Mouse (Mus musculus): ENCODE results near the gene Nwd1. TPM values are rescaled to one million over a fixed set of nuclear protein-coding genes. Genes with fewer than 3 reads are reported as not detected.
"Not testable (repeated sequence)": the region's sequence is repeated elsewhere in the genome, so short reads cannot be mapped to it uniquely, and the experiment has no call there.

The Nwd1 gene
- polyA plus RNA-seq, 1 experiment from 2014 or later, result 2.5 TPM

GRCm38 (mm10) chr8:72680133-72680532 is 33.6 kb downstream of the Nwd1 start:
- no peak for ATAC-seq
- WGBS, result 9% methylated on average over 3 of the region's 3 CpGs

GRCm38 (mm10) chr8:72682051-72682687 is 35.7 kb downstream of the Nwd1 start:
- Histone ChIP-seq H3K36me3 (ENCODE audit: control insufficient read depth, insufficient read depth, low read length) (no peaks in the 10 kb centered on the region), H3K4me2 (ENCODE audit: low read length) (no peak overlapping the region), H3K4me1 (ENCODE audit: control insufficient read depth, insufficient read depth, low read length) (no peaks in the 10 kb centered on the region), H3K27me3 (ENCODE audit: control insufficient read depth, insufficient read depth, low read depth, low read length) (no peaks in the 10 kb centered on the region), H3K9ac (ENCODE audit: low read depth, low read length) (no peak overlapping the region), H3K27ac (ENCODE audit: low read length) (no peak overlapping the region), H3K9me3 (replicated peaks; ENCODE audit: control insufficient read depth, low read length, poor library complexity, severe bottlenecking) (no peaks in the 10 kb centered on the region), H3K4me3 (ENCODE audit: low read depth, low read length) (no peak overlapping the region)
- no peak for ATAC-seq
- 92% methylated on average over 4 of the region's 4 CpGs for WGBS

More at GRCm38 (mm10) chr8:72680133-72680532, 33.6 kb downstream of the Nwd1 start:
- Histone ChIP-seq H3K27me3 (ENCODE audit: control insufficient read depth, insufficient read depth, low read depth, low read length) (no peaks in the 10 kb centered on the region), H3K9ac (ENCODE audit: low read depth, low read length) (no peak overlapping the region), H3K9me3 (replicated peaks; ENCODE audit: control insufficient read depth, low read length, poor library complexity, severe bottlenecking) (no peaks in the 10 kb centered on the region), H3K4me1 (ENCODE audit: control insufficient read depth, insufficient read depth, low read length) (no peaks in the 10 kb centered on the region), H3K4me3 (ENCODE audit: low read depth, low read length) (no peak overlapping the region), H3K27ac (ENCODE audit: low read length) (no peak overlapping the region), H3K36me3 (ENCODE audit: control insufficient read depth, insufficient read depth, low read length) (no peaks in the 10 kb centered on the region), H3K4me2 (ENCODE audit: low read length) (no peak overlapping the region)

GRCm38 (mm10) chr8:72683010-72683521 is 36.6 kb downstream of the Nwd1 start:
- H3K4me1 ChIP-seq (ENCODE audit: control insufficient read depth, insufficient read depth, low read length), result no peaks in the 10 kb centered on the region
- no peaks in the 10 kb centered on the region for H3K9me3 ChIP-seq (replicated peaks; ENCODE audit: control insufficient read depth, low read length, poor library complexity, severe bottlenecking)
- 60% methylated on average over 2 of the region's 2 CpGs for WGBS
- no peak overlapping the region for H3K4me3 ChIP-seq (ENCODE audit: low read depth, low read length)
- H3K4me2 ChIP-seq (ENCODE audit: low read length), result no peak overlapping the region
- H3K27ac ChIP-seq (ENCODE audit: low read length), result no peak overlapping the region
- H3K27me3 ChIP-seq (ENCODE audit: control insufficient read depth, insufficient read depth, low read depth, low read length), result no peaks in the 10 kb centered on the region
- no peak overlapping the region for H3K9ac ChIP-seq (ENCODE audit: low read depth, low read length)
- no peak for ATAC-seq
- H3K36me3 ChIP-seq (ENCODE audit: control insufficient read depth, insufficient read depth, low read length), result no peaks in the 10 kb centered on the region

- H3K4me3 ChIP-seq (ENCODE audit: low read depth, low read length); H3K9ac ChIP-seq (ENCODE audit: low read depth, low read length); ATAC-seq; H3K27me3 ChIP-seq (ENCODE audit: control insufficient read depth, insufficient read depth, low read depth, low read length); H3K27ac ChIP-seq (ENCODE audit: low read length); H3K4me1 ChIP-seq (ENCODE audit: control insufficient read depth, insufficient read depth, low read length); H3K4me2 ChIP-seq (ENCODE audit: low read length); H3K9me3 ChIP-seq (replicated peaks; ENCODE audit: control insufficient read depth, low read length, poor library complexity, severe bottlenecking); H3K36me3 ChIP-seq (ENCODE audit: control insufficient read depth, insufficient read depth, low read length): not testable (repeated sequence)
- 88% methylated on average over 5 of the region's 5 CpGs for WGBS
Observed at GRCm38 (mm10) chr8:72683572-72684099, 37.1 kb downstream of the Nwd1 start.

- H3K27me3 ChIP-seq (ENCODE audit: control insufficient read depth, insufficient read depth, low read depth, low read length), result no peaks in the 10 kb centered on the region
- peak; percentile 42; the same call in 1 of the 2 replicates for ATAC-seq
- no peaks in the 10 kb centered on the region for H3K36me3 ChIP-seq (ENCODE audit: control insufficient read depth, insufficient read depth, low read length)
- H3K9ac ChIP-seq (ENCODE audit: low read depth, low read length), result no peak overlapping the region
- H3K4me2 ChIP-seq (ENCODE audit: low read length), result no peak overlapping the region
- H3K4me1 ChIP-seq (ENCODE audit: control insufficient read depth, insufficient read depth, low read length), result no peaks in the 10 kb centered on the region
- no peak overlapping the region for H3K27ac ChIP-seq (ENCODE audit: low read length)
- no peaks in the 10 kb centered on the region for H3K9me3 ChIP-seq (replicated peaks; ENCODE audit: control insufficient read depth, low read length, poor library complexity, severe bottlenecking)
- 98% methylated on average over 2 of the region's 2 CpGs for WGBS
- no peak overlapping the region for H3K4me3 ChIP-seq (ENCODE audit: low read depth, low read length)
Observed at GRCm38 (mm10) chr8:72698349-72698926, 51.9 kb downstream of the Nwd1 start.

GRCm38 (mm10) chr8:72712569-72712968 is 66.1 kb downstream of the Nwd1 start:
- Histone ChIP-seq H3K9me3 (replicated peaks; ENCODE audit: control insufficient read depth, low read length, poor library complexity, severe bottlenecking) (no peaks in the 10 kb centered on the region), H3K27ac (ENCODE audit: low read length) (no peak overlapping the region), H3K4me3 (ENCODE audit: low read depth, low read length) (no peak overlapping the region), H3K36me3 (ENCODE audit: control insufficient read depth, insufficient read depth, low read length) (no peaks in the 10 kb centered on the region), H3K9ac (ENCODE audit: low read depth, low read length) (no peak overlapping the region), H3K4me1 (ENCODE audit: control insufficient read depth, insufficient read depth, low read length) (no peaks in the 10 kb centered on the region), H3K27me3 (ENCODE audit: control insufficient read depth, insufficient read depth, low read depth, low read length) (no peaks in the 10 kb centered on the region), H3K4me2 (ENCODE audit: low read length) (no peak overlapping the region)
- WGBS, result 30% methylated on average over 6 of the region's 6 CpGs
- ATAC-seq, result no peak

GRCm38 (mm10) chr8:72716594-72716993 is 70.1 kb downstream of the Nwd1 start:
- no peaks in the 10 kb centered on the region for H3K36me3 ChIP-seq (ENCODE audit: control insufficient read depth, insufficient read depth, low read length)
- H3K4me1 ChIP-seq (ENCODE audit: control insufficient read depth, insufficient read depth, low read length), result no peaks in the 10 kb centered on the region
- no peak overlapping the region for H3K27ac ChIP-seq (ENCODE audit: low read length)
- H3K4me3 ChIP-seq (ENCODE audit: low read depth, low read length), result no peak overlapping the region
- 87% methylated on average over 5 of the region's 5 CpGs for WGBS
- H3K9ac ChIP-seq (ENCODE audit: low read depth, low read length), result no peak overlapping the region
- no peaks in the 10 kb centered on the region for H3K27me3 ChIP-seq (ENCODE audit: control insufficient read depth, insufficient read depth, low read depth, low read length)
- no peak for ATAC-seq
- no peaks in the 10 kb centered on the region for H3K9me3 ChIP-seq (replicated peaks; ENCODE audit: control insufficient read depth, low read length, poor library complexity, severe bottlenecking)
- H3K4me2 ChIP-seq (ENCODE audit: low read length), result no peak overlapping the region

- no peak overlapping the region for H3K4me3 ChIP-seq (ENCODE audit: low read depth, low read length)
- H3K36me3 ChIP-seq (ENCODE audit: control insufficient read depth, insufficient read depth, low read length), result peaks cover 3% of the 10 kb centered on the region
- H3K4me1 ChIP-seq (ENCODE audit: control insufficient read depth, insufficient read depth, low read length), result peaks cover 9% of the 10 kb centered on the region
- H3K27me3 ChIP-seq (ENCODE audit: control insufficient read depth, insufficient read depth, low read depth, low read length), result no peaks in the 10 kb centered on the region
- no peak for ATAC-seq
- no peak overlapping the region for H3K4me2 ChIP-seq (ENCODE audit: low read length)
- H3K27ac ChIP-seq (ENCODE audit: low read length), result no peak overlapping the region
- H3K9me3 ChIP-seq (replicated peaks; ENCODE audit: control insufficient read depth, low read length, poor library complexity, severe bottlenecking), result no peaks in the 10 kb centered on the region
- no peak overlapping the region for H3K9ac ChIP-seq (ENCODE audit: low read depth, low read length)
- WGBS, result 45% methylated on average over 1 of the region's 1 CpGs
Observed at GRCm38 (mm10) chr8:72720541-72720940, 74.0 kb downstream of the Nwd1 start.
